Comparison of ENCODE assay signal across 8 mouse cellular contexts in the genomic region with DNA sequence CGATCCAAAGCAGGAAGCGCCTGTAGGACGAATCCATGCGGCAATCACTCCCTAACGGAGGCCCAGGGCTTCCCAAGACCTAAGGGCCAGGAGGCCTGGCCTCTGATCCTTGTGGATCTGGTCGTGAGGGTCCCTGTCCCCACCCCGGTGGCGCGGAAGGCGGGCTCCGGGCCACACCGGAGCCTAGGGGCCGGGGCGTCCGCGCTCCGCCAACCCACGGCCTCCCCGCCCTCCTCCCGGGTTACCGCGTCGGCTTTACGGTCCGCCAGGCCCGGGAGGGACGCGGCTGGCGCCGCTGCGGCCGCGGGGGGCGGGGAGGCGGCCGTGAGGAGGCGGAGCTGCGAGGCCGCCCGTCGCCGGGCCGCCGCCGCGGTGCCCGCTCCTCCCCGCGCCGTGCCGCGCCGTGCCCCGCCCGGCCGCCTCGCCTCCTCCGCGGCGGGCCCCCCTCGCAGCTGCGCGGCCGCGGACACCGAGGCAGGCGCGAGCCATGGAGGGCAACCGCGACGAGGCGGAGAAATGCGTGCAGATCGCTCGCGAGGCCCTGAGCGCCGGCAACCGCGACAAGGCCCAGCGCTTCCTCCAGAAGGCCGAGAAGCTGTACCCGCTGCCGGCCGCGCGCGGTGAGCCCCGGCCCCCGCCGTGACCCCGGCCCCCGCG. TPM values are rescaled to one million over a fixed set of nuclear protein-coding genes. Genes with fewer than 3 reads are reported as not detected.
DNase-seq lines count a peak whose midpoint lies in the region; ATAC-seq and TF ChIP-seq lines count a peak whose summit lies in the region.

Dnajb14 (plus strand) TSS at position 239 of the 657 bp plus-strand sequence.

- H3ac ChIP-seq in C2C12 (ENCODE audit: control insufficient read depth, insufficient read length, low read depth) = peak within 1 kb of the TSS; percentile 92

- under 1% methylated on average over 72 of the region's 94 CpGs for WGBS in forebrain, embryonic 10.5 days
- WGBS in heart, embryonic 14.5 days = 1% methylated on average over 65 of the region's 94 CpGs
- WGBS in liver, embryonic 15.5 days (ENCODE audit: insufficient replicate concordance) = under 1% methylated on average over 94 of the region's 94 CpGs
- under 1% methylated on average over 85 of the region's 94 CpGs for WGBS in neural tube, embryonic 11.5 days
- 1% methylated on average over 56 of the region's 94 CpGs for WGBS in stomach, embryonic 15.5 days

- H3K79me2 ChIP-seq in C2C12 (ENCODE audit: control insufficient read depth, insufficient read depth) = peaks cover 29% of the 10 kb centered on the region

- peak within 1 kb of the TSS; percentile 85 for H3K4me2 ChIP-seq in heart, embryonic 14.5 days (ENCODE audit: low read length)
- H3K4me2 ChIP-seq in liver, embryonic 15.5 days = peak within 1 kb of the TSS; percentile 98
- peak within 1 kb of the TSS; percentile 89 for H3K4me2 ChIP-seq in neural tube, embryonic 11.5 days (ENCODE audit: low read depth)
- H3K4me2 ChIP-seq in stomach, embryonic 15.5 days = peak within 1 kb of the TSS; percentile 87

- peaks cover 11% of the 10 kb centered on the region for H3K79me3 ChIP-seq in C2C12 (ENCODE audit: low read depth)

- H3K27ac ChIP-seq in forebrain, embryonic 10.5 days = peak within 1 kb of the TSS; percentile 95
- peak within 1 kb of the TSS; percentile 94 to 99 for H3K27ac ChIP-seq in heart, embryonic 14.5 days (replicated peaks in 1 of 2; ENCODE audit: control insufficient read depth in 1 of 2, insufficient read depth in 1 of 2, low read depth in 2 of 2, low read length in 2 of 2)
- peak within 1 kb of the TSS; percentile 95 for H3K27ac ChIP-seq in liver, embryonic 15.5 days (replicated peaks)
- H3K27ac ChIP-seq in neural tube, embryonic 11.5 days (ENCODE audit: low read depth, low read length) = peak within 1 kb of the TSS; percentile 97
- peak within 1 kb of the TSS; percentile 99 for H3K27ac ChIP-seq in stomach, embryonic 15.5 days

- TF ChIP-seq POLR2A in brain, embryonic 14.5 days (IDR thresholded peaks at IDR 0.05; ENCODE audit: borderline replicate concordance, extremely low read depth, insufficient read depth, insufficient read length, poor library complexity, severe bottlenecking) = peak; percentile 4; the same call in 1 of the 2 replicates

- peaks cover 37% of the 10 kb centered on the region for H3K4me1 ChIP-seq in forebrain, embryonic 10.5 days
- peaks cover 0 to 22% of the 10 kb centered on the region in 2 experiments; a peak in 3 of 4 replicates for H3K4me1 ChIP-seq in heart, embryonic 14.5 days (ENCODE audit: control insufficient read depth in 2 of 2, insufficient read depth in 2 of 2, low read length in 2 of 2)
- H3K4me1 ChIP-seq in liver, embryonic 15.5 days (replicated peaks) = peaks cover 37% of the 10 kb centered on the region
- peaks cover 6% of the 10 kb centered on the region; the same call in 1 of the 2 replicates for H3K4me1 ChIP-seq in neural tube, embryonic 11.5 days (ENCODE audit: control insufficient read depth, insufficient read depth, low read length)
- 0 out of 2 replicates have a peak, but pooled peaks cover 7% of the 10 kb centered on the region for H3K4me1 ChIP-seq in stomach, embryonic 15.5 days

- peak; percentile 71 for DNase-seq in brain, embryonic 14.5 days (ENCODE audit: low read depth)
- peak; percentile 75 for DNase-seq in forebrain, embryonic 10.5 days (ENCODE audit: extremely low spot score, low spot score)
- DNase-seq in kidney, postnatal 14 days = peak; percentile 79
- DNase-seq in neural tube, embryonic 11.5 days (ENCODE audit: low spot score) = peak; percentile 79

- H3K27me3 ChIP-seq in C2C12 (ENCODE audit: control insufficient read depth, insufficient read depth, insufficient read length) = no peaks in the 10 kb centered on the region
- H3K27me3 ChIP-seq in forebrain, embryonic 10.5 days (ENCODE audit: poor library complexity, severe bottlenecking) = no peaks in the 10 kb centered on the region
- H3K27me3 ChIP-seq in heart, embryonic 14.5 days (ENCODE audit: control insufficient read depth, insufficient read depth, low read length) = no peaks in the 10 kb centered on the region
- H3K27me3 ChIP-seq in liver, embryonic 15.5 days = no peaks in the 10 kb centered on the region
- H3K27me3 ChIP-seq in neural tube, embryonic 11.5 days (ENCODE audit: control insufficient read depth, insufficient read depth, low read length) = no peaks in the 10 kb centered on the region
- H3K27me3 ChIP-seq in stomach, embryonic 15.5 days (replicated peaks) = no peaks in the 10 kb centered on the region

- peak; percentile 52 for ATAC-seq in heart, embryonic 14.5 days (ENCODE audit: insufficient number of reproducible peaks, insufficient read depth, low FRiP score, low read depth)
- ATAC-seq in liver, embryonic 15.5 days (ENCODE audit: insufficient read depth) = peak; percentile 63
- peak; percentile 14 for ATAC-seq in neural tube, embryonic 11.5 days (ENCODE audit: insufficient read depth, low FRiP score, low TSS enrichment)
- ATAC-seq in stomach, embryonic 15.5 days (ENCODE audit: insufficient read depth, low FRiP score, low read depth) = peak; percentile 37

- peaks cover 17% of the 10 kb centered on the region for H3K36me3 ChIP-seq in C2C12 (ENCODE audit: control insufficient read depth, insufficient read depth)
- H3K36me3 ChIP-seq in forebrain, embryonic 10.5 days (replicated peaks) = peaks cover 17% of the 10 kb centered on the region
- H3K36me3 ChIP-seq in heart, embryonic 14.5 days (ENCODE audit: control insufficient read depth, insufficient read depth, low read length) = peaks cover 15% of the 10 kb centered on the region
- peaks cover 17% of the 10 kb centered on the region for H3K36me3 ChIP-seq in liver, embryonic 15.5 days (replicated peaks)
- no peaks in the 10 kb centered on the region for H3K36me3 ChIP-seq in neural tube, embryonic 11.5 days (ENCODE audit: control insufficient read depth, insufficient read depth, low read length)
- no peaks in the 10 kb centered on the region for H3K36me3 ChIP-seq in stomach, embryonic 15.5 days

- H3K9ac ChIP-seq in heart, embryonic 14.5 days (ENCODE audit: low read length) = peak within 1 kb of the TSS; percentile 99
- H3K9ac ChIP-seq in liver, embryonic 15.5 days = peak within 1 kb of the TSS; percentile 96
- peak within 1 kb of the TSS; percentile 94 for H3K9ac ChIP-seq in neural tube, embryonic 11.5 days (ENCODE audit: low read length)
- peak within 1 kb of the TSS; percentile 95 for H3K9ac ChIP-seq in stomach, embryonic 15.5 days

- H3K4me3 ChIP-seq in C2C12 (ENCODE audit: insufficient read depth, poor library complexity, severe bottlenecking) = peak within 1 kb of the TSS; percentile 44
- H3K4me3 ChIP-seq in forebrain, embryonic 10.5 days = peak within 1 kb of the TSS; percentile 75
- H3K4me3 ChIP-seq in heart, embryonic 14.5 days (ENCODE audit: control insufficient read depth in 1 of 2, insufficient read depth in 1 of 2, low read depth in 1 of 2, low read length in 2 of 2) = peak within 1 kb of the TSS; percentile 90 to 98
- peak within 1 kb of the TSS; percentile 88 for H3K4me3 ChIP-seq in liver, embryonic 15.5 days (replicated peaks)
- H3K4me3 ChIP-seq in neural tube, embryonic 11.5 days (ENCODE audit: low read depth, low read length) = peak within 1 kb of the TSS; percentile 72
- H3K4me3 ChIP-seq in stomach, embryonic 15.5 days (replicated peaks) = peak within 1 kb of the TSS; percentile 82

- H3K9me3 ChIP-seq in forebrain, embryonic 10.5 days = no peaks in the 10 kb centered on the region
- H3K9me3 ChIP-seq in heart, embryonic 14.5 days (ENCODE audit: control insufficient read depth, low read length) = no peaks in the 10 kb centered on the region
- H3K9me3 ChIP-seq in liver, embryonic 15.5 days (replicated peaks) = no peaks in the 10 kb centered on the region
- no peaks in the 10 kb centered on the region for H3K9me3 ChIP-seq in neural tube, embryonic 11.5 days (ENCODE audit: control insufficient read depth, low read length)
- no peaks in the 10 kb centered on the region for H3K9me3 ChIP-seq in stomach, embryonic 15.5 days

- no peak for TF ChIP-seq CTCF in C2C12 (IDR thresholded peaks at IDR 0.05; ENCODE audit: control insufficient read depth, insufficient read depth, insufficient read length)
- no peak for TF ChIP-seq CTCF in brain, embryonic 14.5 days (IDR thresholded peaks at IDR 0.05; ENCODE audit: borderline replicate concordance, extremely low read depth, insufficient read depth, insufficient read length)

TF ChIP-seq in C2C12, 6 proteins besides CTCF, POLR2A, EP300 and RAD21:
- TF ChIP-seq MYOG (IDR thresholded peaks at IDR 0.05; ENCODE audit: control insufficient read depth, extremely low read depth, insufficient read length) = no peak
- no peak for TF ChIP-seq CEBPB (IDR thresholded peaks at IDR 0.05; ENCODE audit: low read depth)

RNA-seq across cellular contexts. Expression of gene Dnajb14, which starts in this region (rescaled TPM):
- polyA plus RNA-seq in C2C12 (2012; fragmentation: generic; extraction: Trizol) = 1.8 TPM
- polyA plus RNA-seq in brain, embryonic 14.5 days (2012; rRNA removed) = 7.7 and 12.1 TPM in 2 replicates
- 5.3 and 5.5 TPM in 2 replicates for polyA plus RNA-seq in forebrain, embryonic 10.5 days (2016; fragmentation: Nextera tagmentation; extraction: Ambion mirVana)
- 10.2 and 13.2 TPM in 2 replicates for polyA plus RNA-seq in heart, embryonic 14.5 days (2014; fragmentation: Nextera tagmentation; extraction: Ambion mirVana)
- 3.8 and 4.5 TPM in 2 replicates for polyA plus RNA-seq in liver, embryonic 15.5 days (2015; fragmentation: Nextera tagmentation; extraction: Ambion mirVana)
- 8.7 and 11.0 TPM in 2 replicates for polyA plus RNA-seq in neural tube, embryonic 11.5 days (2014; fragmentation: Nextera tagmentation; extraction: Ambion mirVana)
- 10.6 and 12.3 TPM in 2 replicates for polyA plus RNA-seq in stomach, embryonic 15.5 days (2015; fragmentation: Nextera tagmentation; extraction: Ambion mirVana)

Comparison
In these comparisons a context has a peak if more than half of its experiments do, and no peak if none do; other contexts are left out.
1. Peak in every context shown above with its lines: DNase-seq, ATAC-seq, H3K4me3 ChIP-seq and H3K27ac ChIP-seq.
2. H3K4me3 ChIP-seq: peak in every context shown above with its lines; median percentile 94 in heart, embryonic 14.5 days; 88 in liver, embryonic 15.5 days; 82 in stomach, embryonic 15.5 days; 75 in forebrain, embryonic 10.5 days; 72 in neural tube, embryonic 11.5 days; 44 in C2C12.